Mouse (Mus musculus) 416B (cell line): ENCODE results near the gene Myof.

ENCODE experiments used
- DNase-seq: peaks from one replicate; pipeline ENCODE4 v3.0.0; 2011; ENCODE audit warnings: low read depth

Gene Myof

GRCm38 (mm10) chr19:38003671-38004521, 39.5 kb downstream of the Myof start:
- DNase-seq: no peak

GRCm38 (mm10) chr19:38002816-38003215, 40.6 kb downstream of the Myof start:
- DNase-seq: no peak

- DNase-seq: no peak
Observed at GRCm38 (mm10) chr19:38000990-38001389, 42.4 kb downstream of the Myof start.

GRCm38 (mm10) chr19:37999941-38000340, 43.4 kb downstream of the Myof start:
- no peak for DNase-seq

- no peak for DNase-seq
Observed at GRCm38 (mm10) chr19:37994301-37994700, 49.1 kb downstream of the Myof start.

GRCm38 (mm10) chr19:37992184-37992554, 51.2 kb downstream of the Myof start:
- no peak for DNase-seq

- DNase-seq: no peak
Observed at GRCm38 (mm10) chr19:37991399-37992183, 51.8 kb downstream of the Myof start.

GRCm38 (mm10) chr19:37989971-37990370, 53.4 kb downstream of the Myof start:
- no peak for DNase-seq

GRCm38 (mm10) chr19:37988156-37988555, 55.2 kb downstream of the Myof start:
- DNase-seq: no peak

- no peak for DNase-seq
Observed at GRCm38 (mm10) chr19:37985730-37986129, 57.6 kb downstream of the Myof start.

GRCm38 (mm10) chr19:37975951-37976350, 67.4 kb downstream of the Myof start:
- no peak for DNase-seq

- no peak for DNase-seq
Observed at GRCm38 (mm10) chr19:37970571-37970970, 72.8 kb downstream of the Myof start.

GRCm38 (mm10) chr19:37970004-37970403, 73.4 kb downstream of the Myof start:
- DNase-seq: peak; percentile 43

GRCm38 (mm10) chr19:37965828-37966227, 77.5 kb downstream of the Myof start:
- no peak for DNase-seq

- DNase-seq: peak; percentile 61
Observed at GRCm38 (mm10) chr19:37963421-37963820, 80.0 kb downstream of the Myof start.

- DNase-seq: no peak
Observed at GRCm38 (mm10) chr19:37960791-37961190, 82.6 kb downstream of the Myof start.

- DNase-seq: peak; percentile 64
Observed at GRCm38 (mm10) chr19:37959543-37960215, 83.7 kb downstream of the Myof start.

GRCm38 (mm10) chr19:37959076-37959475, 84.3 kb downstream of the Myof start:
- no peak for DNase-seq

GRCm38 (mm10) chr19:37957256-37957655, 86.1 kb downstream of the Myof start:
- peak; percentile 19 for DNase-seq

- no peak for DNase-seq
Observed at GRCm38 (mm10) chr19:37956006-37956405, 87.4 kb downstream of the Myof start.

- DNase-seq: peak; percentile 89
Observed at GRCm38 (mm10) chr19:37955425-37956001, 87.9 kb downstream of the Myof start.

GRCm38 (mm10) chr19:37954772-37955171, 88.6 kb downstream of the Myof start:
- peak; percentile 74 for DNase-seq
